Mouse (Mus musculus) MEL (cell line): ENCODE measurements around the gene Ovca2. TPM values are rescaled to one million over a fixed set of nuclear protein-coding genes. Genes with fewer than 3 reads are reported as not detected.

Experiments used
- DNase-seq: peaks from one replicate; pipeline ENCODE4 v3.0.0; 2011; ENCODE audit warnings: low read depth, low spot score
- H3K27ac ChIP-seq: 2 replicates; pipeline ENCODE4 v1.5.1; 2012; ENCODE audit warnings: low read depth, mild to moderate bottlenecking, control low read depth, low read length, moderate library complexity; ENCODE audit not compliant: control insufficient read depth
- H3K27me3 ChIP-seq, 2 experiments: fragments of 150-350 bp in 1 of 2; sonication (generic) in 1 of 2; 2 replicates each; pipeline ENCODE4 v1.6.1; 2012; ENCODE audit warnings: low read length in 2 of 2, mild to moderate bottlenecking in 2 of 2, improper control_type of control experiment in 1 of 2, moderate library complexity in 1 of 2; ENCODE audit not compliant: insufficient read depth in 2 of 2, control insufficient read depth in 1 of 2
- H3K36me3 ChIP-seq, 2 experiments: 2 replicates each; pipeline ENCODE4 v1.6.1; 2012 to 2014; ENCODE audit warnings: low read length in 2 of 2, improper control_type of control experiment in 1 of 2, inconsistent platforms in 1 of 2, mild to moderate bottlenecking in 1 of 2; ENCODE audit not compliant: insufficient read depth in 2 of 2, control insufficient read depth in 1 of 2
- H3K4me1 ChIP-seq, 2 experiments: fragments of 150-350 bp in 1 of 2; sonication (generic) in 1 of 2; 2 replicates each; pipeline ENCODE4 v1.6.1; 2012; ENCODE audit warnings: low read length in 2 of 2, improper control_type of control experiment in 1 of 2, mild to moderate bottlenecking in 1 of 2; ENCODE audit not compliant: insufficient read depth in 2 of 2, control insufficient read depth in 1 of 2
- H3K4me3 ChIP-seq, 2 experiments: fragments of 150-350 bp in 1 of 2; sonication (generic) in 1 of 2; 2 replicates each; pipeline ENCODE4 v1.5.1; 2012; ENCODE audit warnings: low read depth in 2 of 2, low read length in 2 of 2, mild to moderate bottlenecking in 2 of 2, moderate library complexity in 2 of 2, control low read depth in 1 of 2, improper control_type of control experiment in 1 of 2; ENCODE audit not compliant: control insufficient read depth in 1 of 2, insufficient read depth in 1 of 2
- H3K79me2 ChIP-seq: 2 replicates; pipeline ENCODE4 v1.6.1; 2012; ENCODE audit warnings: mild to moderate bottlenecking, low read length, moderate library complexity; ENCODE audit not compliant: control insufficient read depth, poor library complexity, insufficient read depth
- H3K9ac ChIP-seq: 2 replicates; pipeline ENCODE4 v1.6.1; 2012; ENCODE audit warnings: low read depth, mild to moderate bottlenecking, control low read depth, low read length, moderate library complexity; ENCODE audit not compliant: control insufficient read depth, poor library complexity, severe bottlenecking
- H3K9me3 ChIP-seq: fragments of 150-350 bp; sonication (generic); replicated peaks from 2 replicates; pipeline ENCODE4 v1.6.1; 2012; ENCODE audit warnings: mild to moderate bottlenecking, low read length, improper control_type of control experiment, moderate library complexity; ENCODE audit not compliant: insufficient read depth
- BHLHE40 ChIP-seq: IDR thresholded peaks from 2 replicates; pipeline ENCODE4 v1.6.1; 2012; ENCODE audit warnings: low read depth, mild to moderate bottlenecking, inconsistent platforms, low read length, improper control_type of control experiment, borderline replicate concordance
- CHD1 ChIP-seq: IDR thresholded peaks from 2 replicates; pipeline ENCODE4 v1.6.1; 2012; ENCODE audit warnings: low read depth, mild to moderate bottlenecking, inconsistent platforms, low read length, improper control_type of control experiment
- CTCF ChIP-seq, 3 experiments: IDR thresholded peaks in 2 of 3; conservative IDR thresholded peaks in 1 of 3; 2 replicates each; pipeline ENCODE4 v1.5.1; 2011 to 2012; ENCODE audit warnings: low read length in 3 of 3, low read depth in 2 of 3, mild to moderate bottlenecking in 2 of 3, improper control_type of control experiment in 1 of 3, inconsistent platforms in 1 of 3, mixed read lengths in 1 of 3, moderate library complexity in 1 of 3; ENCODE audit not compliant: control insufficient read depth in 1 of 3, insufficient read depth in 1 of 3, poor library complexity in 1 of 3, severe bottlenecking in 1 of 3
- ELF1 ChIP-seq: IDR thresholded peaks from 2 replicates; pipeline ENCODE4 v1.6.1; 2014; ENCODE audit warnings: low read depth, mild to moderate bottlenecking, inconsistent platforms, low read length, improper control_type of control experiment, moderate library complexity
- ETS1 ChIP-seq: IDR thresholded peaks from 2 replicates; pipeline ENCODE4 v1.6.1; 2012; ENCODE audit warnings: low read depth, mild to moderate bottlenecking, inconsistent platforms, low read length, improper control_type of control experiment, moderate library complexity
- GABPA ChIP-seq: IDR thresholded peaks from 2 replicates; pipeline ENCODE4 v1.6.1; 2012; ENCODE audit warnings: low read depth, mild to moderate bottlenecking, inconsistent platforms, low read length, improper control_type of control experiment, moderate library complexity
- GATA1 ChIP-seq: IDR thresholded peaks from 2 replicates; pipeline ENCODE4 v1.6.1; 2011; ENCODE audit warnings: low read depth, low read length, improper control_type of control experiment
- KAT2A ChIP-seq: conservative IDR thresholded peaks from 2 replicates; pipeline ENCODE4 v1.6.1; 2012; ENCODE audit warnings: low read depth, low read length, improper control_type of control experiment, inconsistent platforms
- MAFK ChIP-seq: IDR thresholded peaks from 2 replicates; pipeline ENCODE4 v1.6.1; 2011; ENCODE audit warnings: low read depth, mild to moderate bottlenecking, low read length, improper control_type of control experiment, borderline replicate concordance
- MAZ ChIP-seq: IDR thresholded peaks from 2 replicates; pipeline ENCODE4 v1.6.1; 2012; ENCODE audit warnings: low read depth, mild to moderate bottlenecking, inconsistent platforms, low read length, improper control_type of control experiment
- MYB ChIP-seq: IDR thresholded peaks from 2 replicates; pipeline ENCODE4 v1.6.1; 2011; ENCODE audit warnings: mild to moderate bottlenecking, low read depth, low read length, improper control_type of control experiment
- MYC ChIP-seq: IDR thresholded peaks from 2 replicates; pipeline ENCODE4 v1.6.1; 2011; ENCODE audit warnings: low read depth, mild to moderate bottlenecking, low read length, improper control_type of control experiment, moderate library complexity
- NRF1 ChIP-seq: IDR thresholded peaks from 2 replicates; pipeline ENCODE4 v1.6.1; 2014; ENCODE audit warnings: low read depth, mild to moderate bottlenecking, inconsistent platforms, low read length, improper control_type of control experiment, moderate library complexity; ENCODE audit not compliant: poor library complexity, insufficient read depth, severe bottlenecking
- POLR2A ChIP-seq, 2 experiments: IDR thresholded peaks; 2 replicates each; pipeline ENCODE4 v1.6.1; 2011 to 2012; ENCODE audit warnings: low read length in 2 of 2, mild to moderate bottlenecking in 2 of 2, control low read depth in 1 of 2, improper control_type of control experiment in 1 of 2, low read depth in 1 of 2, moderate library complexity in 1 of 2; ENCODE audit not compliant: control insufficient read depth in 1 of 2, insufficient read depth in 1 of 2, poor library complexity in 1 of 2
- POLR2AphosphoS2 ChIP-seq: IDR thresholded peaks from 2 replicates; pipeline ENCODE4 v1.6.1; 2011; ENCODE audit warnings: low read length, improper control_type of control experiment
- RAD21 ChIP-seq: IDR thresholded peaks from 2 replicates; pipeline ENCODE4 v1.6.1; 2011; ENCODE audit warnings: mild to moderate bottlenecking, low read depth, low read length, improper control_type of control experiment
- TAL1 ChIP-seq: IDR thresholded peaks from 2 replicates; pipeline ENCODE4 v1.6.1; 2012; ENCODE audit warnings: mild to moderate bottlenecking, inconsistent platforms, low read length, moderate library complexity, mixed read lengths
- TBP ChIP-seq: IDR thresholded peaks from 2 replicates; pipeline ENCODE4 v1.8.0; 2011; ENCODE audit warnings: low read depth, low read length, improper control_type of control experiment
- TCF12 ChIP-seq: IDR thresholded peaks from 2 replicates; pipeline ENCODE4 v1.6.1; 2014; ENCODE audit warnings: low read depth, mild to moderate bottlenecking, inconsistent platforms, low read length, improper control_type of control experiment, moderate library complexity
- UBTF ChIP-seq: IDR thresholded peaks from 2 replicates; pipeline ENCODE4 v1.6.1; 2012; ENCODE audit warnings: low read depth, mild to moderate bottlenecking, inconsistent platforms, low read length, improper control_type of control experiment, moderate library complexity, borderline replicate concordance; ENCODE audit not compliant: insufficient read depth
- ZC3H11A ChIP-seq: IDR thresholded peaks from 2 replicates; pipeline ENCODE4 v1.6.1; 2012; ENCODE audit warnings: low read depth, mild to moderate bottlenecking, inconsistent platforms, low read length, improper control_type of control experiment
- ZMIZ1 ChIP-seq: IDR thresholded peaks from 2 replicates; pipeline ENCODE4 v1.6.1; 2012; ENCODE audit warnings: low read depth, mild to moderate bottlenecking, inconsistent platforms, low read length, improper control_type of control experiment, moderate library complexity
- polyA plus RNA-seq, 2 experiments: library from polyadenylated mRNA; stranded (reverse) in 1 of 2; unstranded in 1 of 2; fragments of >175 nt in 1 of 2; fragments of >200 nt in 1 of 2; gene quantifications; 2 replicates each; pipeline versions ENCODE4 v1.2.1 to v1.2.4; 2012; ENCODE audit warnings: low replicate concordance in 2 of 2, low read depth in 1 of 2; ENCODE audit not compliant: insufficient read length in 2 of 2, insufficient read depth in 1 of 2, missing spikeins in 1 of 2
- total RNA-seq: library from RNA; depleted of rRNA; stranded (reverse); fragments of 300-350 nt; gene quantifications from 2 replicates; pipeline ENCODE4 v1.2.3, GENCODE M21; 2012

Ovca2 gene
- total and polyA plus RNA-seq, 3 experiments, result 23.1 to 33.1 TPM; not detected in 1

- TF ChIP-seq ELF1 (peak; percentile 50), POLR2AphosphoS2 (no peak; the same call in 1 of the 2 replicates), ETS1 (peak; percentile 35; the same call in 1 of the 2 replicates), TCF12 (0 out of 2 replicates have a peak, but pooled peaks have one; percentile 15), BHLHE40 (0 out of 2 replicates have a peak, but pooled peaks have one; percentile 17), NRF1 (no peak), ZC3H11A (peak; percentile 63), MYB (peak; percentile 63), CTCF (IDR thresholded peaks at IDR 0.05 in 2 of 3, conservative IDR thresholded peaks at IDR 0.05 in 1 of 3; ENCODE audit: control insufficient read depth in 1 of 3, insufficient read depth in 1 of 3, low read depth in 2 of 3, low read length in 3 of 3, poor library complexity in 1 of 3, severe bottlenecking in 1 of 3) (peak; percentile 77 to 96 (median 93); a peak in 5 of 6 replicates), TAL1 (no peak), POLR2A (IDR thresholded peaks at IDR 0.05; ENCODE audit: control insufficient read depth in 1 of 2, insufficient read depth in 1 of 2, low read depth in 1 of 2, low read length in 2 of 2, poor library complexity in 1 of 2) (peak; percentile 54 to 74; a peak in 3 of 4 replicates), MYC (peak; percentile 59)
These were observed 8.4 kb downstream of the Ovca2 start (continued) for GRCm38 (mm10) chr11:75170136-75170751.

- no peak for TF ChIP-seq TCF12
- TF ChIP-seq GATA1, result 0 out of 2 replicates have a peak, but pooled peaks have one; percentile 44
- TF ChIP-seq POLR2AphosphoS2, result no peak
- TF ChIP-seq ETS1, result 0 out of 2 replicates have a peak, but pooled peaks have one; percentile 27
- TF ChIP-seq UBTF, result no peak
- no peak for TF ChIP-seq MAZ
- TF ChIP-seq MYB, result no peak
- TF ChIP-seq MYC, result no peak; the same call in 1 of the 2 replicates
- no peak for TF ChIP-seq ZMIZ1
- TF ChIP-seq MAFK, result no peak
- TF ChIP-seq CHD1, result no peak
- TF ChIP-seq TBP, result peak; percentile 53
- TF ChIP-seq KAT2A, result no peak
- TF ChIP-seq RAD21, result no peak
- no peak for TF ChIP-seq GABPA
- peaks cover 0 to 18% of the 10 kb centered on the region in 2 experiments; a peak in 2 of 4 replicates for H3K36me3 ChIP-seq
- peak within 1 kb of the TSS; percentile 97 for H3K27ac ChIP-seq
- H3K9ac ChIP-seq, result peak within 1 kb of the TSS; percentile 85
- H3K79me2 ChIP-seq, result peaks cover 32% of the 10 kb centered on the region
- H3K4me1 ChIP-seq, result peaks cover 0 to 28% of the 10 kb centered on the region in 2 experiments; a peak in 3 of 4 replicates
- peak within 1 kb of the TSS; percentile 70 to 81 for H3K4me3 ChIP-seq
- no peaks in the 10 kb centered on the region for H3K9me3 ChIP-seq
- DNase-seq, result peak; percentile 89
- H3K27me3 ChIP-seq, result no peaks in the 10 kb centered on the region
These were observed 9.1 kb downstream of the Ovca2 start, which contains the start of gene Hic1 for GRCm38 (mm10) chr11:75169405-75170080. Hic1 (minus strand) TSS chr11:75169519.
